Mouse (Mus musculus): Measurements from ENCODE around the gene Chst13.

DNA sequence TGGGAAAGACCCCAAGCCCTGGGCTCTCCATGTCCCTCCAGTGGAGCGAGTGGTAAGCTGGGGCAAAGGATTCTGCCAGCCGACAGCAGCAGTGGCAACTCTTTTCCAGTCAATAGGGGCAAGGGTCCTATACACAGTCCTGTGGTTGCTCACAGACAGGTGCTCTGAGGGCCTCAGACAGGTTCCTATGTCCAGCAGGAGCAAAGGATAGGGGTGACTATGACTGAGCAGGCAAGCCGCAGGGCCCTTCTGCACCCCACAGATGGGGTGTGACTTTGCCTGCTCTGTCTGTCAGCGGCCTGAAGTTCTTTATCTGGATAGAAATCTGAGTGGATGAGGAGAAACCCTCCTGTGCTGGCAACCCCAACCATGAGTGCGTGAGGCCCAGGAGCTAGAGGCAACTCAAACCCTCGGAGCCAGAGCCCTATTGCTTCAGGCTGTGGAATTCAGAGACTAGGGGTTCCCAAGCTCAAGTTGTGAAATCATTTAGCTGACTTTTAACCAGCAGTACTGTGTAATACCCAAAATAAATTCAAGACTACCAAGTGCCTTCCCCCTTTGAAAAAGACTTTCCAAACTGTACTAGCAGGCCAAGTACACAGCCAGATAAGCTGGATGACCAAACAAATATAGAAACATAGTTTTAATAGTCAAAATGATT lies 18.5 kb downstream of the Chst13 start:
- TF ChIP-seq CTCF (IDR thresholded peaks at IDR 0.05; ENCODE audit: low read depth) (no peak), EP300 (IDR thresholded peaks at IDR 0.05; ENCODE audit: low read depth) (no peak)

Measured in liver, postnatal 0 days (tissue).